Mouse (Mus musculus): ENCODE data around the gene Arrb1. TPM values are rescaled to one million over a fixed set of nuclear protein-coding genes. Genes with fewer than 3 reads are reported as not detected.
A peak's percentile ranks its signal among the peaks of the same experiment; 100 is the strongest.

Arrb1 gene
- polyA plus RNA-seq, 1 experiment from 2014 or later: 7.8 TPM

- 9% methylated on average over 8 of the region's 8 CpGs for WGBS
- no peak overlapping the region for H3K27ac ChIP-seq (ENCODE audit: low read depth)
- H3K4me2 ChIP-seq: peak overlapping the region; percentile 15; the same call in 1 of the 2 replicates
- peak; percentile 45 for DNase-seq
- ATAC-seq (ENCODE audit: insufficient read depth): no peak
- no peaks in the 10 kb centered on the region for H3K36me3 ChIP-seq (ENCODE audit: insufficient read depth)
- no peak overlapping the region for H3K9ac ChIP-seq
- TF ChIP-seq CTCF (IDR thresholded peaks at IDR 0.05; ENCODE audit: low read depth): no peak
- H3K4me3 ChIP-seq (ENCODE audit: low read depth, low read length): no peak overlapping the region
- no peaks in the 10 kb centered on the region for H3K9me3 ChIP-seq (ENCODE audit: low read depth, low read length)
- H3K27me3 ChIP-seq (ENCODE audit: insufficient read depth, low read length): no peaks in the 10 kb centered on the region
- peaks cover 6% of the 10 kb centered on the region; the same call in 1 of the 2 replicates for H3K4me1 ChIP-seq (ENCODE audit: insufficient read depth)
Measured at GRCm38 (mm10) chr7:99510087-99510501, 25.2 kb upstream of the Arrb1 start.

- DNase-seq (no peak), ATAC-seq (ENCODE audit: insufficient read depth) (no peak)
- H3K27ac ChIP-seq (ENCODE audit: low read depth): no peak overlapping the region
- H3K9me3 ChIP-seq (ENCODE audit: low read depth, low read length): no peaks in the 10 kb centered on the region; the same call in 1 of the 2 replicates
- no peaks in the 10 kb centered on the region for H3K36me3 ChIP-seq (ENCODE audit: insufficient read depth)
- TF ChIP-seq CTCF (IDR thresholded peaks at IDR 0.05; ENCODE audit: low read depth): no peak
- H3K4me3 ChIP-seq (ENCODE audit: low read depth, low read length): no peak overlapping the region
- H3K4me2 ChIP-seq: no peak overlapping the region
- 70% methylated on average over 9 of the region's 9 CpGs for WGBS
- no peaks in the 10 kb centered on the region for H3K27me3 ChIP-seq (ENCODE audit: insufficient read depth, low read length)
- peaks cover 5% of the 10 kb centered on the region for H3K4me1 ChIP-seq (ENCODE audit: insufficient read depth)
- no peak overlapping the region for H3K9ac ChIP-seq
Measured at GRCm38 (mm10) chr7:99516092-99516813, 19.0 kb upstream of the Arrb1 start.

- DNase-seq: no peak
- Histone ChIP-seq H3K4me2 (no peak overlapping the region), H3K36me3 (ENCODE audit: insufficient read depth) (no peaks in the 10 kb centered on the region), H3K4me1 (ENCODE audit: insufficient read depth) (peaks cover 5% of the 10 kb centered on the region), H3K27ac (ENCODE audit: low read depth) (no peak overlapping the region), H3K4me3 (ENCODE audit: low read depth, low read length) (no peak overlapping the region), H3K27me3 (ENCODE audit: insufficient read depth, low read length) (no peaks in the 10 kb centered on the region), H3K9me3 (ENCODE audit: low read depth, low read length) (no peaks in the 10 kb centered on the region; the same call in 1 of the 2 replicates), H3K9ac (no peak overlapping the region)
- whole genome bisulfite sequencing: 53% methylated on average over 3 of the region's 3 CpGs
- TF ChIP-seq CTCF (IDR thresholded peaks at IDR 0.05; ENCODE audit: low read depth): no peak
- no peak for ATAC-seq (ENCODE audit: insufficient read depth)
Measured at GRCm38 (mm10) chr7:99516814-99517157, 18.5 kb upstream of the Arrb1 start.

- no peak overlapping the region for H3K4me3 ChIP-seq (ENCODE audit: low read depth, low read length)
- H3K4me2 ChIP-seq: no peak overlapping the region
- no peak overlapping the region for H3K9ac ChIP-seq
- H3K27ac ChIP-seq (ENCODE audit: low read depth): peak overlapping the region; percentile 66; the same call in 1 of the 2 replicates
- no peak for TF ChIP-seq CTCF (IDR thresholded peaks at IDR 0.05; ENCODE audit: low read depth)
- WGBS: 44% methylated on average over 4 of the region's 4 CpGs
- ATAC-seq (ENCODE audit: insufficient read depth): no peak
- H3K9me3 ChIP-seq (ENCODE audit: low read depth, low read length): no peaks in the 10 kb centered on the region; the same call in 1 of the 2 replicates
- peak; percentile 45 for DNase-seq
- peaks cover 5% of the 10 kb centered on the region for H3K4me1 ChIP-seq (ENCODE audit: insufficient read depth)
- no peaks in the 10 kb centered on the region for H3K27me3 ChIP-seq (ENCODE audit: insufficient read depth, low read length)
- no peaks in the 10 kb centered on the region for H3K36me3 ChIP-seq (ENCODE audit: insufficient read depth)
Measured at GRCm38 (mm10) chr7:99518954-99519644, 16.2 kb upstream of the Arrb1 start.

- Histone ChIP-seq H3K9ac (no peak overlapping the region), H3K27ac (ENCODE audit: low read depth) (peak overlapping the region; percentile 55; the same call in 1 of the 2 replicates), H3K36me3 (ENCODE audit: insufficient read depth) (no peaks in the 10 kb centered on the region), H3K4me1 (ENCODE audit: insufficient read depth) (peaks cover 5% of the 10 kb centered on the region), H3K9me3 (ENCODE audit: low read depth, low read length) (no peaks in the 10 kb centered on the region; the same call in 1 of the 2 replicates), H3K4me3 (ENCODE audit: low read depth, low read length) (no peak overlapping the region), H3K27me3 (ENCODE audit: insufficient read depth, low read length) (no peaks in the 10 kb centered on the region), H3K4me2 (no peak overlapping the region; the same call in 1 of the 2 replicates)
- ATAC-seq (ENCODE audit: insufficient read depth) (peak; percentile 85), DNase-seq (peak; percentile 94)
- WGBS: 25% methylated on average over 8 of the region's 8 CpGs
- no peak for TF ChIP-seq CTCF (IDR thresholded peaks at IDR 0.05; ENCODE audit: low read depth)
Measured at GRCm38 (mm10) chr7:99523121-99523520, 12.1 kb upstream of the Arrb1 start.

- DNase-seq: peak; percentile 42
- no peak for ATAC-seq (ENCODE audit: insufficient read depth)
- H3K4me2 ChIP-seq: no peak overlapping the region
- peak overlapping the region; percentile 55; the same call in 1 of the 2 replicates for H3K27ac ChIP-seq (ENCODE audit: low read depth)
- no peak overlapping the region for H3K9ac ChIP-seq
- H3K27me3 ChIP-seq (ENCODE audit: insufficient read depth, low read length): no peaks in the 10 kb centered on the region
- 42% methylated on average over 1 of the region's 1 CpGs for WGBS
- H3K4me3 ChIP-seq (ENCODE audit: low read depth, low read length): no peak overlapping the region
- H3K36me3 ChIP-seq (ENCODE audit: insufficient read depth): no peaks in the 10 kb centered on the region
- H3K9me3 ChIP-seq (ENCODE audit: low read depth, low read length): no peaks in the 10 kb centered on the region; the same call in 1 of the 2 replicates
- no peak for TF ChIP-seq CTCF (IDR thresholded peaks at IDR 0.05; ENCODE audit: low read depth)
- H3K4me1 ChIP-seq (ENCODE audit: insufficient read depth): peaks cover 5% of the 10 kb centered on the region
Measured at GRCm38 (mm10) chr7:99523837-99524236, 11.4 kb upstream of the Arrb1 start.

GRCm38 (mm10) chr7:99528547-99528946 is 6.7 kb upstream of the Arrb1 start:
- no peaks in the 10 kb centered on the region for H3K4me1 ChIP-seq (ENCODE audit: insufficient read depth)
- H3K9ac ChIP-seq: no peak overlapping the region
- ATAC-seq (ENCODE audit: insufficient read depth) (no peak), DNase-seq (no peak)
- 37% methylated on average over 2 of the region's 2 CpGs for WGBS
- H3K9me3 ChIP-seq (ENCODE audit: low read depth, low read length): no peaks in the 10 kb centered on the region
- no peak overlapping the region for H3K27ac ChIP-seq (ENCODE audit: low read depth)
- no peak for TF ChIP-seq CTCF (IDR thresholded peaks at IDR 0.05; ENCODE audit: low read depth)
- no peaks in the 10 kb centered on the region for H3K36me3 ChIP-seq (ENCODE audit: insufficient read depth)
- no peak overlapping the region for H3K4me3 ChIP-seq (ENCODE audit: low read depth, low read length)
- H3K4me2 ChIP-seq: no peak overlapping the region
- no peaks in the 10 kb centered on the region for H3K27me3 ChIP-seq (ENCODE audit: insufficient read depth, low read length)

Measured in lung, embryonic 14.5 days (tissue).